Mouse (Mus musculus) cerebellum, adult 18-20 months (tissue): ENCODE measurements around the gene Glud1.

Experiments used
- DNase-seq, 2 experiments: peaks; one replicate each; pipeline ENCODE4 v3.0.0; 2021

Glud1 gene

GRCm38 (mm10) chr14:34310234-34310965 lies at the start of gene Glud1, which contains the start of gene Shld2:
Gene Glud1, plus strand, starts transcription at chr14:34310727.
Gene Shld2, minus strand, starts transcription at chr14:34310493.
- DNase-seq = peak; percentile 94 to 99

DNA sequence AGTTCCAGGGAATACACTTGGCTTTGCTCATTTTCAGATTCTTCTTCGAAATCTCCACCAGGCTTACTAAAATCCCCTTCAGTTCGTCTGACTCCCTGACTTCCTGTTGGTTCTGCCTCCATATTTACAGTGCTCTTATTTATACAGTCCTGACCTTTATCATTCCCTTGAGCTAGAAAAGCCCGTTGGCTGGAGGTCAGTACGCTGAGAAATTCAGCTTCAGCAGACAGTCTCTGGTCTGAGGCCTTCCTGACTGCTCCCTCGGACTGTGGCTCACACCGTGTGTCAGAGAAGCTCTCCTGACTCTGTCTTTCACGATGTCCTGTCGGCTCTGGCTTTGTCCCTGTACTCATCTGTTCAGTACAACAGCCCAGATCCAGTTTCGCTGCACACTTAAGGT lies 42.5 kb upstream of the Glud1 start:
- no peak for DNase-seq

GRCm38 (mm10) chr14:34273280-34273679 lies 37.2 kb upstream of the Glud1 start:
- DNase-seq = no peak

DNA sequence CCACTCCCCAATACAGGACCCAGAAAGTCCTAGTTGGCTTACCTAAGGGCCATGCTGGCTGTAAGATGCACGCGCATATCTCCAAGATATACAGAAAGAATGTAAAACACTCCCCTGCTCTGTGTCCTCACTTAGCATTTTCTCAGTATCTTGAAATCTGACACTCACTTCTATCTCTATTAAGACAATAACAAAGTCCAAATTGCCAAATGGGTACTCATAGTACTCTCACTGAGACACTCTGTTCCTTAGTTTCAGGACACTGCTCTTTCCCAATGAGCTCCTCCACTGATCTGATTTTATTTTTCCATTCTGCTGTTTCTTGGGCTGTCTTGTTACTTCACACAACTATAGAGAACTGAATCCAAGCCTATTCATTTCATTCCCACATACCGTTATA lies 36.4 kb upstream of the Glud1 start:
- DNase-seq = no peak

DNA sequence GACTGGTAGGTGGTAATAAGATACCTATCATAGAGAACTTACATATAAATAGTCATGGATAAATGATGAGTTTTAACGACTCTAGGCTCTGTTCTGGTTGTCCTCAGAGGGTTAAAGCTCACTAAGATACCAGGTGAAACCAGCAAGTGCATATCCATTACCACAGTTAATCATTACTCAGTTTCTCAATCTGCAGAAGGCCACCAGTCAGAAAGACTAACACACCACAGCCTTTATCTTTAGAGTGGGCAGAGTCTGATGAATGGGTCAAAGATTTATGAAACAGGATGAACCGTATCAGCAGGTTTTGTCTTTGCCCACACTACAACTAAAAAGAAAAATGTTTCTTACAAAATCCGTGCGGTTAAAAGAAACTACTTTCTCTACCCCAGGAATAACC lies 35.3 kb upstream of the Glud1 start:
- DNase-seq = no peak

DNA sequence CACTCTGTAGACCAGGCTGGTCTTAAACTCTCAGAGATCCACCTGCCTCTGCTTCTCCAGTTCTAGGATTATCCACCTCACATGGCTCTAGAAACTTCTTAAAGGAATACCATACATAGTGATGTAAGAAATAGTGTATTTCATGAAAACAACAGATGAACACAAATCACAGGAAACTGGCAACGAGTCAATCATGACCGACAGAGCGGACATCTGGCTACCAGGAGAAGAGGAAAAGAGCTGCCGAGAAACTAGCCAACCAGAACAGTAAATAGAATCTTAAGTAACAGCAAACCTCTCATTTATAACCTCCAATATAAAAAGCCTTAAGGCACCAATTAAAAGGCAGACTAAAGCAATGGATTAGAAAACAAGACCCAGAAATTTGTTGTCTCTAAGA lies 30.8 kb upstream of the Glud1 start:
- DNase-seq = no peak

GRCm38 (mm10) chr14:34280798-34281197 lies 29.7 kb upstream of the Glud1 start:
- no peak for DNase-seq

- no peak for DNase-seq
Measured at GRCm38 (mm10) chr14:34281736-34282269, 28.7 kb upstream of the Glud1 start.

DNA sequence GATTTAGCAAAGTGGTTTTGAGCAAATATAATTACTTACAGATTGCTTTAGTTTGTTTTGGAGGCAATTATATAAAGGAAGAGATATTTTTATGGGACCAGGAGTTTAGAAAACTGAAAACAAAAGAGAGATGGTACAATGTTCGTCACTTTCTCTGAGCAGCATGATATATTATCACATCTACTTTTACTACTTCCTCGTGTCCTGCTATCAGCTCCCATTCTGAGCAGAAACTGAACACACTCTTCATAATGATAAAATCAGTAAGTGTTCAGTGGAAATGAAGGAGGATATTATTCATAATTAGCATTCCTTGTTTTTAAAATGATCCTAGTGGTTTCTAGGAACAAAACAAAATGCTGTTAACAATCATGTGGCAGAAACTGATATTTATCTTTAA lies 22.1 kb upstream of the Glud1 start:
- no peak for DNase-seq

- no peak for DNase-seq
Measured at GRCm38 (mm10) chr14:34289259-34290015, 21.1 kb upstream of the Glud1 start.

DNA sequence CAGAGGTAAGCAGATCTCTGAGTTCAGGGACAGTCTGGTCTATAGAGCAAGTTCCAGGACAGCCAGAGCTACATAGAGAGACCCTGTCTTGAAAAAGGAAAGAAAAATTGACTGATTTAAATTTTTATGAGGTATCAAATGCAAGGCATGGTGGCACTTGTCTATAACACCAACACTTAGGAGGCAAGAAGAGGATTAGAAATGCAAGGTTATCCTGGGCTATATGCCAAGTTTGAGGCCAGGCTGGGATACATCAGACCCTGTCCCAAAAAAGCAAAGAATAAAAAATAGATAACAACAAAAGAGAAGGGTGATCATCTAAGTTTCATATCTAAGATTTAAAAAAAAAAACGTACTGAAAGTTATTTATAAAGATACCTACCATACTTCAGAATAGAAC lies 20.3 kb upstream of the Glud1 start:
- DNase-seq = no peak

DNA sequence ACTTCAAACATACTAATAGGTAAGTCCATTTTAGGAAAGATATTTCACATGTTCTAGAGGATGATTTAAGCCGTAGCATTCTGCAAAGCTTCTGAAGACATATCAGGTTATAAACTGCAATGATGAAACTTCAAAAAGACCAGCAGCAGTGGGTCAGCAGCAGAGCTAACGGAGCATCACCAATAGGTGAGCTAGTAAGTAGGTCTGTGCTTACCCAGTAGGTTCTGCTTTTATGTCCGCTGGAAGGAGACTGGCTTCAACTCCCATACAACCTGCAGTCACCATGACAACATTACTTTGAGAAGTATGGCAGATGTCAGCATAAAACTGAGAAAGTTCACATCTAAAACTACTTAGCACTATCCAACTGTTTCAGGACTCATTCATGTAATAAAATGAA lies 16.9 kb upstream of the Glud1 start:
- DNase-seq = no peak

GRCm38 (mm10) chr14:34296350-34296749 lies 14.2 kb upstream of the Glud1 start:
- DNase-seq = no peak

DNA sequence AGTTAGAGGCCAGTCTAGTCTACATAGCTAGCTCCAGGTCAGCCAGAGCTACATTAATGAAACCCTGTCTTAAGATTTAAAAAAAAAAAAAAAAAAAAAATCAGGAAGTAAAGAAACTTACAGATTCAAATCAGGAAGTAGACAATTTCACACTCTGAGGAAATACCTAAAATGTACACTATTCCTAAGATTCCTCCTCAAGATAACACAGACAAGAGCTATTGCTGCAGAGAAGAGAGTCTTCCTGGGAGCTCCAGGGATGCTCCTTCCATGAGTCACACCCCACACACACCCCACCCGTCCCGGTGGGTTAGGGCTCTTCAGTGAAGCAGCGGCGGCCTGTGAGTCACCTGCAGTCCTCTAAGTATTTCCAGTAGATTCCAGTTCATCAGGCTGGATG lies 13.5 kb upstream of the Glud1 start:
- no peak for DNase-seq

GRCm38 (mm10) chr14:34297634-34298033 lies 12.9 kb upstream of the Glud1 start:
- no peak for DNase-seq

DNA sequence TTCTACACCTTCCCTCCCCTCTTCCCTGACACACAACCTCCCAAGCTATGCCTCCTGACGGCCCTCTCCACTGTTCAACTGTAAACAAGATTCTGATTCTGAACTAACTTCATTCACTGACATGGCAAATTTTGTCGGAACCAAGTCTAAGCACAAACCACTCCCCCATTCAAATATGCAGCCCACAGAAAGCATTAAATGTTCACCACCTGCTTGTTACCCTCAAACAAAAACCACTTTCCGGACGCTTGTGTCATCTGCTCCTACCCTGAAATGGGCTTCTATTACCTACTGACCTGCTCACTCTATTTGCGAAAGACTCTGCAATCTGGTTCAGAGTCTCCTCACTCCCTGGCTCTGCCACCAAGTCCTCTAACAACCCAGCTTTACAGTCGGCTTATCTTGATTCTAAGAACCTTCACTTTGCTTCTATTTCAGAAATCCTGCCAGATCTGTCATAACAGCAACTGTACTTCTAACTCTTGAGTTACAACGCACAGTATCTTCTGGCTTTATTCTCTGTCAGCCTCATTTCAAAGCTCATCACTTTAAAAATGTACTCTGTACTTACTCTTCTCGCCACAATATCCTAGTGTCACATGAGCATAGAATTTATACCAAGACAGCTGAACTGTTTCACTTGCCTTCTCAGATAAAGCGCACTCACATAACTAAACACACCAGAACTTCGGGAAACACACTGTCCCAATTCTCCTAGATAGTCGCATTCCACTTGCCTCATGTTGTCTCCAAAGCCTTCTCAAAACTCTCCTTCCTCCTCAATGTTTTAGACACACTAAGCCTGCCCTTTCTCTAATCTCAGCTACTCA lies 11.4 kb upstream of the Glud1 start:
- no peak for DNase-seq

GRCm38 (mm10) chr14:34302681-34303242 lies 7.8 kb upstream of the Glud1 start:
- no peak for DNase-seq

DNA sequence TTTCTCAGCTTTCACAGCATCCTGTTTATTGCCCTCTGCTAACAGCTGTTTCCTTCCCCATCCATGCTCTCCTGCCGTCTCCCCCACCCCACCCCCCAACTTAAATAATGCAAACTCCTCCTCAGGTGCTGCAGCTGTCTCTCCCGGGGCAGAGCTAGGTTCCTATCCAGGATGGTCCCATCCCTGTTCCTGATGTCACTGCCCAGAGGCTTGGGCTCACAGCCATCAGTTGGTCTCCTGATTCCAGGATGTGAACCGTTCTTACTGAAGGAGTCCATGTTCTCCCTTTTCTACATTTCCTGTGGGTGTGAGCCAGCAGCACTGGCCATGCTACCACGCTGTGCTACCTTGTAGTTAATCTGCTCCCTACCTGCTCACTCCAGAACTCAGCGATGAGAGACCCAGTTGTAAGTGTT lies 7.3 kb upstream of the Glud1 start:
- DNase-seq = no peak

GRCm38 (mm10) chr14:34309266-34309665 lies 1.3 kb upstream of the Glud1 start:
- no peak for DNase-seq

DNA sequence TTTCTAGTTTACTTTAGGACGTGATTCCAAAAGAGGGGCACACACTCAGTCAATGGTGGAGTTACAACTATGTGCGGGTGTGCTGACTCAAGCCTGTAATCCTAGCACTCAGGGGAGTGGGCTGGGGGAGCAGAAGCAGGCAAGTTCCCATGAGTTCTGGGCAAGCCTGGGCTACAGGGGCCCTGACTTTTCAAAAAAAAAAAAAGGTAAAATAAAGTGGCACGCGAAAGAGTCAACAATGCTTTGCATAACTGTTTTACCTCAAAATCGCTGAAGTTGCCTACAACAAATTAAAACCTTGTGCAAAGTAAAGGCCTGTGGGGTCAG lies 657 bp upstream of the Glud1 start:
- no peak for DNase-seq

DNA sequence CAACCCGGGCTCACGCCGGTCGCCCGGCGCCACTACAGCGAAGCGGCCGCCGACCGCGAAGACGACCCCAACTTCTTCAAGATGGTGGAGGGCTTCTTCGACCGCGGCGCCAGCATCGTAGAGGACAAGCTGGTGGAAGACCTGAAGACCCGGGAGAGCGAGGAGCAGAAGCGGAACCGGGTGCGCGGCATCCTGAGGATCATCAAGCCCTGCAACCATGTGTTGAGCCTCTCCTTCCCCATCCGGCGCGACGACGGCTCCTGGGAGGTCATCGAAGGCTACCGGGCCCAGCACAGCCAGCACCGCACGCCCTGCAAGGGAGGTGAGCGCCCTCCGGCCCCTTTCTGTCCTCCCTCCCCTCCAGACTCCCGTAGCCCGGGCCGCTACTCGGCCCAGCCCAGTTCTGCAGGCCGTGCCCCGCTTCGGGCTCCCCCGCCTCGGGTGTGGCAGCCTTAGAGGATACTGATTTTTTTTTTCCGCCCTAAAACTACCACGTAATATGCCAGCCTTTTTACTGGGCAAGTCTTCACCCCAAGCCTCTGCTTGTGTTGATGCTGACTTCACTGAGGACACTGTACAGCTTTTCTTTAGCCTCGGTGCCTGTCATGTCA lies 599 bp downstream of the Glud1 start:
- peak; percentile 61 to 68 for DNase-seq

DNA sequence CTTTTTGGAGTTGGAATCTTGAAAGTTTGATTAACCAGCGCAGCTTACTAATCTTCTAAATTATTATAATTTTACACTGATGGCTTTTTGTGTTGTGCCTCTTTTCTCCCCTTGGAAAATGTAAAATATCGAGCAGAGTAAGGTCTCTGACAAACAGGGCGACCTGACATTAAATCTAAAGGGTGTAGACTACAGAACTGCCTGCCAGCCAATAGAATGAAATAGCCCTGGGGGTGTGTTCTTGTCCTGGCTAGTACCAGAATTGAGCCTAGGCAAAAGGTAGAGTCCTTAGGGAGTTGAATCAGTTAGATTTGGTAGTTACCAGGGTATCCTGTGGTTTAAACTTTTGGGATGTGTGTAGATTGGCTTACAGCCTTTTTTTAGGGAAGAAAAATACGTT lies 1.2 kb downstream of the Glud1 start:
- peak in 1 of 2 experiments; percentile 30 for DNase-seq
